Mouse (Mus musculus) fibroblast of lung, adult 2 months (primary cell): ENCODE results near the gene Rpsa.
A peak's percentile ranks its signal among the peaks of the same experiment; 100 is the strongest.

Experiments used
- DNase-seq: peaks from one replicate; pipeline ENCODE4 v3.0.0-alpha.2; 2011; ENCODE audit warnings: low read depth

Rpsa gene

GRCm38 (mm10) chr9:120113456-120113855 lies 14.0 kb upstream of the Rpsa start:
- DNase-seq = no peak

GRCm38 (mm10) chr9:120114051-120114788 lies 13.3 kb upstream of the Rpsa start:
- no peak for DNase-seq

- DNase-seq = no peak
Measured at GRCm38 (mm10) chr9:120114789-120115151, 12.7 kb upstream of the Rpsa start.

GRCm38 (mm10) chr9:120115580-120115979 lies 11.9 kb upstream of the Rpsa start:
- DNase-seq = no peak

GRCm38 (mm10) chr9:120116184-120116624 lies 11.3 kb upstream of the Rpsa start:
- DNase-seq = no peak

- DNase-seq = no peak
Measured at GRCm38 (mm10) chr9:120118212-120118611, 9.3 kb upstream of the Rpsa start.

GRCm38 (mm10) chr9:120120503-120120902 lies 7.0 kb upstream of the Rpsa start:
- DNase-seq = no peak

GRCm38 (mm10) chr9:120126868-120127267 lies 621 bp upstream of the Rpsa start:
- DNase-seq = no peak

- no peak for DNase-seq
Measured at GRCm38 (mm10) chr9:120129276-120129675, 1.8 kb downstream of the Rpsa start.

GRCm38 (mm10) chr9:120131784-120132288 lies 4.3 kb downstream of the Rpsa start:
- DNase-seq = no peak

GRCm38 (mm10) chr9:120132980-120133754 lies 5.7 kb downstream of the Rpsa start:
- DNase-seq = no peak

GRCm38 (mm10) chr9:120133755-120134475 lies 6.4 kb downstream of the Rpsa start:
- no peak for DNase-seq

GRCm38 (mm10) chr9:120134529-120135160 lies 7.2 kb downstream of the Rpsa start:
- no peak for DNase-seq

- no peak for DNase-seq
Measured at GRCm38 (mm10) chr9:120135454-120135853, 8.0 kb downstream of the Rpsa start.

- DNase-seq = peak; percentile 39
Measured at GRCm38 (mm10) chr9:120140652-120141051, 13.2 kb downstream of the Rpsa start.

GRCm38 (mm10) chr9:120144474-120144873 lies 17.0 kb downstream of the Rpsa start:
- DNase-seq = no peak

- no peak for DNase-seq
Measured at GRCm38 (mm10) chr9:120149222-120149828, 21.8 kb downstream of the Rpsa start, which contains the start of gene Mobp. Mobp (plus strand) TSS chr9:120149707.

- DNase-seq = no peak
Measured at GRCm38 (mm10) chr9:120151152-120151551, 23.7 kb downstream of the Rpsa start.

GRCm38 (mm10) chr9:120151906-120152399 lies 24.5 kb downstream of the Rpsa start:
- DNase-seq = no peak

GRCm38 (mm10) chr9:120158047-120158446 lies 30.6 kb downstream of the Rpsa start:
- DNase-seq = no peak

- DNase-seq = no peak
Measured at GRCm38 (mm10) chr9:120163862-120164261, 36.4 kb downstream of the Rpsa start.
